Mouse (Mus musculus) neural tube, embryonic 12.5 days (tissue): ENCODE measurements at regions not wholly inside any gene's neighbourhood (a gene's known extent, or its start where the extent isn't known, plus 50 kb on each side); places are given as distances from the start of the nearest gene placed in this dataset.

Source experiments
- ATAC-seq: fragments of 200-750 bp; cut with Nextera tagmentation; 2 replicates; pipeline ENCODE4 v1.8.0; 2017; ENCODE audit warnings: low read depth, mild to moderate bottlenecking, moderate TSS enrichment, moderate library complexity; ENCODE audit not compliant: low FRiP score
- H3K27ac ChIP-seq: fragments of 300-500 bp; sonication (generic); 2 replicates; pipeline ENCODE4 v1.5.1; 2016
- H3K27me3 ChIP-seq: fragments of 300-500 bp; sonication (generic); replicated peaks from 2 replicates; pipeline ENCODE4 v1.6.1; 2016; ENCODE audit warnings: mild to moderate bottlenecking
- H3K36me3 ChIP-seq: fragments of 300-500 bp; sonication (generic); 2 replicates; pipeline ENCODE4 v1.6.1; 2016; ENCODE audit warnings: mild to moderate bottlenecking
- H3K4me1 ChIP-seq: fragments of 300-500 bp; sonication (generic); 2 replicates; pipeline ENCODE4 v1.6.1; 2016
- H3K4me2 ChIP-seq: fragments of 300-500 bp; sonication (generic); replicated peaks from 2 replicates; pipeline ENCODE4 v1.6.1; 2016; ENCODE audit warnings: mild to moderate bottlenecking
- H3K4me3 ChIP-seq: fragments of 300-500 bp; sonication (generic); 2 replicates; pipeline ENCODE4 v1.5.1; 2016
- H3K9ac ChIP-seq: fragments of 300-500 bp; sonication (generic); 2 replicates; pipeline ENCODE4 v1.6.1; 2016; ENCODE audit warnings: mild to moderate bottlenecking
- H3K9me3 ChIP-seq: fragments of 300-500 bp; sonication (generic); 2 replicates; pipeline ENCODE4 v1.6.1; 2016; ENCODE audit warnings: mild to moderate bottlenecking
- WGBS: fragments of 180-500 bp; shearing (Covaris S2); methylation state at CpG from one replicate; pipeline ENCODE4 v1.1.7; 2016; 5-methylcytosine and 5-hydroxymethylcytosine counted together

GRCm38 (mm10) chr12:109896397-109896796 is 296.3 kb upstream of the Rtl1 start:
- no peaks in the 10 kb centered on the region for H3K4me1 ChIP-seq
- H3K4me2 ChIP-seq, result no peak overlapping the region
- H3K4me3 ChIP-seq, result no peak overlapping the region
- no peak overlapping the region for H3K27ac ChIP-seq
- no peaks in the 10 kb centered on the region for H3K27me3 ChIP-seq
- ATAC-seq, result no peak
- H3K9me3 ChIP-seq, result 0 out of 2 replicates have a peak, but pooled peaks cover under 1% of the 10 kb centered on the region
- no peak overlapping the region for H3K9ac ChIP-seq
- H3K36me3 ChIP-seq, result no peaks in the 10 kb centered on the region
- WGBS, result 85% methylated on average over 9 of the region's 9 CpGs

DNA sequence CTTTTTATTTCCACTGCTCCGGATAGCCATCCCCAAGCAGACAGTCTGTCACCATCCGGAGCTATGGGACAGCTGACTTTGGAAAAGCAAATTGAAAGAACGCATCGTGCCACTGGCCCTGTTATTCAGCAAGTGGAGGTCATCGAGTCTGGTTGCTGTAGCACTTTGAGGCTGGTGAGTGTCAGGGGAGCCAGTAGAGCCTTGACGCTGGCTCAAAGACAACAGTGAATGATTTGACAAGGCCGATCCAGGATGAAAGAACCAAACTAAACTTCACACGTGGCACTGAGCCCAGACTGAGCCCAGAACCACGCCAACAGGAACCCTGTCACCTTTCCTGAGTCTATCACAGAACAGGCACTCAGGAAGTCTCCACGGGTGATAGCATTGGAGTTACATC is 296.8 kb upstream of the Rtl1 start:
- WGBS, result 88% methylated on average over 10 of the region's 10 CpGs
- H3K36me3 ChIP-seq, result no peaks in the 10 kb centered on the region
- no peak overlapping the region for H3K4me3 ChIP-seq
- H3K4me1 ChIP-seq, result no peaks in the 10 kb centered on the region
- H3K9ac ChIP-seq, result no peak overlapping the region
- ATAC-seq, result no peak
- no peak overlapping the region for H3K4me2 ChIP-seq
- no peaks in the 10 kb centered on the region for H3K27me3 ChIP-seq
- H3K9me3 ChIP-seq, result 0 out of 2 replicates have a peak, but pooled peaks cover 3% of the 10 kb centered on the region
- H3K27ac ChIP-seq, result no peak overlapping the region

- Histone ChIP-seq H3K9me3 (0 out of 2 replicates have a peak, but pooled peaks cover 3% of the 10 kb centered on the region), H3K27me3 (no peaks in the 10 kb centered on the region), H3K4me1 (no peaks in the 10 kb centered on the region), H3K36me3 (no peaks in the 10 kb centered on the region), H3K4me2 (no peak overlapping the region), H3K9ac (no peak overlapping the region), H3K4me3 (no peak overlapping the region), H3K27ac (no peak overlapping the region)
- ATAC-seq, result no peak
- WGBS, result 86% methylated on average over 11 of the region's 11 CpGs
These were observed 297.8 kb upstream of the Rtl1 start for GRCm38 (mm10) chr12:109897861-109898385.

GRCm38 (mm10) chr12:109899420-109899819 is 299.3 kb upstream of the Rtl1 start:
- H3K4me3 ChIP-seq, result no peak overlapping the region
- H3K4me1 ChIP-seq, result no peaks in the 10 kb centered on the region
- 0 out of 2 replicates have a peak, but pooled peaks cover 3% of the 10 kb centered on the region for H3K9me3 ChIP-seq
- no peak overlapping the region for H3K9ac ChIP-seq
- H3K27ac ChIP-seq, result no peak overlapping the region
- ATAC-seq, result no peak
- no peaks in the 10 kb centered on the region for H3K36me3 ChIP-seq
- WGBS, result 80% methylated on average over 3 of the region's 3 CpGs
- no peak overlapping the region for H3K4me2 ChIP-seq
- H3K27me3 ChIP-seq, result no peaks in the 10 kb centered on the region

GRCm38 (mm10) chr12:109910966-109911495 is 310.9 kb upstream of the Rtl1 start:
- Histone ChIP-seq H3K36me3 (no peaks in the 10 kb centered on the region), H3K27me3 (no peaks in the 10 kb centered on the region), H3K4me2 (no peak overlapping the region), H3K27ac (no peak overlapping the region), H3K9me3 (no peaks in the 10 kb centered on the region), H3K4me3 (no peak overlapping the region), H3K9ac (no peak overlapping the region), H3K4me1 (peaks cover 13% of the 10 kb centered on the region)
- 23% methylated on average over 9 of the region's 9 CpGs for WGBS
- ATAC-seq, result 0 out of 2 replicates have a peak, but pooled peaks have one; percentile 4

- H3K4me1 ChIP-seq, result peaks cover 13% of the 10 kb centered on the region
- WGBS, result 66% methylated on average over 9 of the region's 9 CpGs
- H3K36me3 ChIP-seq, result no peaks in the 10 kb centered on the region
- no peaks in the 10 kb centered on the region for H3K27me3 ChIP-seq
- no peaks in the 10 kb centered on the region for H3K9me3 ChIP-seq
- no peak overlapping the region for H3K27ac ChIP-seq
- no peak overlapping the region for H3K9ac ChIP-seq
- no peak overlapping the region for H3K4me2 ChIP-seq
- H3K4me3 ChIP-seq, result no peak overlapping the region
- no peak for ATAC-seq
These were observed 311.4 kb upstream of the Rtl1 start for GRCm38 (mm10) chr12:109911506-109911905.

DNA sequence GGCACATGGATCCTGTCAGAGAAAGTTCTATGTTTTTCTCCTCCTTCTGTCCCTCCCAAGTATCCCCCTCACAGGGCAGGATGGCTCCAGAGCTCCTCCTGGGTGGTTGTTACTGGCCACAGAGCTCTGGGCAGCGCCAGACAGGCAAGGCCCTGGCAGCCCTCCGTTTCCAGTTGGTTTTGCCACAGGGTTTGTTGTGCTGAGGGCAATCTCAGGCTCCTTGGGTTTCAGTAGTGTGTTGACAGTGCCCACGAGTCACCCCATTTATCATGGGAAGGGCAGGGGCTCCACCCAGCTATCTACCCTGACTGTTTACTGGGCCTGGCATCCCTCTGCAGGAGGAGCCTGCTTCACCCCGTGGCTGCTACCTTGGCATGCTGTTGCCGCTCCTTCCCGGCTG is 317.6 kb upstream of the Rtl1 start:
- Histone ChIP-seq H3K27me3 (no peaks in the 10 kb centered on the region), H3K4me1 (no peaks in the 10 kb centered on the region), H3K36me3 (no peaks in the 10 kb centered on the region), H3K4me2 (no peak overlapping the region), H3K9ac (no peak overlapping the region), H3K27ac (no peak overlapping the region), H3K4me3 (no peak overlapping the region), H3K9me3 (no peaks in the 10 kb centered on the region)
- ATAC-seq, result no peak
- 87% methylated on average over 6 of the region's 6 CpGs for WGBS

DNA sequence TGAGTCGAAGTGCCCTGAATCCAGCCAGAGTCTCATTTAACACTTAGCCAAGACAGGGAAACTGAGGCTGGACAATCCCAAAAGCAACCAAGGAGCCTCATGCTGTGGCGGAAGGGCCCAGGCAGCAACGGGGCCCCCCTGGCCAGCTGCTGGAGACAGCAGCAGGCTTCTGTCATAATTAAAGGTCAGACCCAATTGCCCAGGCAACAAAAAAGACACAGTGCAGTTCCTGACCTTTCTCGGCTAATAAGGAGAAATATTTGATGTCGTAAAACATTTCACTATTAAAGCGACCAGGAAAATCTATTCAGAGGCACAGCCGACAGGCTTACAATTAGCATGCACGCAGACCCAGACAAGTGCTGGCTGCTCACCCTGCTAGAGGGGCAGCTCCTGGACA is 318.8 kb upstream of the Rtl1 start:
- H3K36me3 ChIP-seq, result no peaks in the 10 kb centered on the region
- no peak overlapping the region for H3K4me3 ChIP-seq
- no peak overlapping the region for H3K27ac ChIP-seq
- H3K9ac ChIP-seq, result no peak overlapping the region
- H3K4me1 ChIP-seq, result no peaks in the 10 kb centered on the region
- ATAC-seq, result no peak
- H3K27me3 ChIP-seq, result no peaks in the 10 kb centered on the region
- no peak overlapping the region for H3K4me2 ChIP-seq
- 50% methylated on average over 8 of the region's 8 CpGs for WGBS
- no peaks in the 10 kb centered on the region for H3K9me3 ChIP-seq

GRCm38 (mm10) chr12:109922111-109922510 is 322.0 kb upstream of the Rtl1 start:
- no peaks in the 10 kb centered on the region for H3K9me3 ChIP-seq
- no peaks in the 10 kb centered on the region for H3K27me3 ChIP-seq
- no peak overlapping the region for H3K4me2 ChIP-seq
- no peaks in the 10 kb centered on the region for H3K4me1 ChIP-seq
- no peak overlapping the region for H3K4me3 ChIP-seq
- no peaks in the 10 kb centered on the region for H3K36me3 ChIP-seq
- H3K27ac ChIP-seq, result no peak overlapping the region
- ATAC-seq, result no peak
- 71% methylated on average over 10 of the region's 10 CpGs for WGBS
- no peak overlapping the region for H3K9ac ChIP-seq

DNA sequence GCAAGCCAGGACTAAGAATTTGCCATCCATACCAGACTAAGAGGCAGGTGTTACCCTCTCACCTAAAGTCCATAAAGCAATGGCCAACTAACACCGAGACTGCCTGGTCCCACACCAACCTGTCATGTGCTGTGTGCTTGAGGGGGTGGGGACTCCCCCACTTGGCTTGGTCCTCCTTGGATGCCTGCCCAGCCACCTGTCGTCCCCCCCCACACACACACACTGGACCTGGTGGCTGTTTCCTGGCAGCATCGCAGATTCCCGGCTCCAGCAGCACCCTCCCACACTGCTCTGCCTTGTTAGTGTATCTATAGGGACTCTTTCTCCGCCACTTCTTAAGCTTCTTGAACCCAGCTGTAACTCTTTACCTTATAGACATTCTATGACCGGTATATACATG is 325.7 kb upstream of the Rtl1 start:
- ATAC-seq, result no peak
- no peaks in the 10 kb centered on the region for H3K27me3 ChIP-seq
- H3K9ac ChIP-seq, result no peak overlapping the region
- no peak overlapping the region for H3K27ac ChIP-seq
- H3K4me3 ChIP-seq, result no peak overlapping the region
- no peaks in the 10 kb centered on the region for H3K36me3 ChIP-seq
- no peaks in the 10 kb centered on the region for H3K9me3 ChIP-seq
- WGBS, result 89% methylated on average over 6 of the region's 6 CpGs
- H3K4me1 ChIP-seq, result no peaks in the 10 kb centered on the region
- H3K4me2 ChIP-seq, result no peak overlapping the region

GRCm38 (mm10) chr12:109926643-109927042 is 326.5 kb upstream of the Rtl1 start:
- no peaks in the 10 kb centered on the region for H3K36me3 ChIP-seq
- H3K4me2 ChIP-seq, result no peak overlapping the region
- WGBS, result 57% methylated on average over 12 of the region's 12 CpGs
- no peak for ATAC-seq
- H3K4me3 ChIP-seq, result no peak overlapping the region
- no peak overlapping the region for H3K27ac ChIP-seq
- H3K4me1 ChIP-seq, result no peaks in the 10 kb centered on the region
- H3K9ac ChIP-seq, result no peak overlapping the region
- H3K27me3 ChIP-seq, result no peaks in the 10 kb centered on the region
- H3K9me3 ChIP-seq, result no peaks in the 10 kb centered on the region

GRCm38 (mm10) chr12:109946179-109946578 is 332.7 kb upstream of the Dio3 start:
- no peaks in the 10 kb centered on the region for H3K27me3 ChIP-seq
- no peak for ATAC-seq
- no peak overlapping the region for H3K27ac ChIP-seq
- H3K4me3 ChIP-seq, result no peak overlapping the region
- WGBS, result 87% methylated on average over 3 of the region's 3 CpGs
- H3K4me1 ChIP-seq, result peaks cover 22% of the 10 kb centered on the region
- H3K36me3 ChIP-seq, result no peaks in the 10 kb centered on the region
- H3K4me2 ChIP-seq, result no peak overlapping the region
- H3K9ac ChIP-seq, result no peak overlapping the region
- no peaks in the 10 kb centered on the region for H3K9me3 ChIP-seq

DNA sequence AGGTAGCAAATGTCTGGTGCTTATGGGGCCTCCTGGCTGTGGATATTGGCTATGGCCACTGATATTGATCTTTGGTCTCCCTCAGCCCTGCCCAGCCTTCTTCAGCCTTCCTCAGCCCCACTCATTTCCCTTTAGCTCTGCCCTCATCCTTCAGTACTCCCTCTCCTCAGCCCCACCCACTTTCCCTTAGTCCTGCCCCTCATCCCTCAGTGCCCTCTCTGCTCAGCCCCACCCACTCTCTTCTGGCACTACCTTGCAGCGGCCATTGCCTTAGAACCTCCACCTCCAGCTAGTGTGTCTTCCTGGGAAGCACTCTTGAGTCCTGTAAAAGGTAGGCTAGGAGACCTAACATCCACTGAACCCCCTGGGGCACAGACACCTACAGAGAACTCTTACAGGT is 331.9 kb upstream of the Dio3 start:
- Histone ChIP-seq H3K4me3 (no peak overlapping the region), H3K9ac (no peak overlapping the region), H3K4me1 (peaks cover 22% of the 10 kb centered on the region), H3K27ac (no peak overlapping the region), H3K9me3 (no peaks in the 10 kb centered on the region), H3K27me3 (no peaks in the 10 kb centered on the region), H3K36me3 (no peaks in the 10 kb centered on the region), H3K4me2 (no peak overlapping the region)
- ATAC-seq, result no peak
- 38% methylated on average over 1 of the region's 1 CpGs for WGBS
